Mouse (Mus musculus) E14TG2a.4 (cell line): ENCODE measurements at regions not wholly inside any gene's neighbourhood (a gene's known extent, or its start where the extent isn't known, plus 50 kb on each side); places are given as distances from the start of the nearest gene placed in this dataset.

ENCODE experiments used
- CTCF ChIP-seq: conservative IDR thresholded peaks from 2 replicates; pipeline ENCODE4 v1.5.1; 2014; ENCODE audit warnings: low read length
- NANOG ChIP-seq: IDR thresholded peaks from 2 replicates; pipeline ENCODE4 v1.6.1; 2014; ENCODE audit warnings: borderline replicate concordance, low read length, mixed read lengths
- POU5F1 ChIP-seq: IDR thresholded peaks from 2 replicates; pipeline ENCODE4 v1.6.1; 2014; ENCODE audit warnings: low read length, borderline replicate concordance

DNA sequence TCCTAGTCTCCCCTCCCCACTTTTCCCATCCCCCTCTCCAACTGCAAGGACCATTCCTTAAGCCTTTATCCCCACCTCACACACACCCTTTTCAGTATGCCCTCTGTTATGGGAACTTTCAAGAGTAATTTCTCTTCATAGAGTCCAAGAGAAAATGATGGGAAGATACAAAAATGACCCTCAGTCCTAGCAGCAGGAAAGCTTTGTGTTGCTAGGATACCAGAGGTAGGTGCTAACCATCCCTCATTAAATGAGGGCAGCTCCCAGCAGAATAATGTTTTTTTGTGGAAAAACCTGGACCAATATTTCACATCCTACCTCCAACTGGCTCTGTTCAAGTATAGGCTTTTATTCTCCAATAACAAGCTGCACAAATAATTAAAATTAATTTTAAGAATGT is 296.7 kb upstream of the Epha4 start:
- TF ChIP-seq CTCF (no peak), POU5F1 (no peak), NANOG (no peak)
